Mouse (Mus musculus) megakaryocyte, embryonic 14.5 days (primary cell): ENCODE data around the gene Mpi.

ENCODE experiments used
- FLI1 ChIP-seq: IDR thresholded peaks from 2 replicates; pipeline ENCODE4 v1.6.1; 2012; ENCODE audit warnings: low read length, inconsistent platforms, mixed read lengths
- GATA1 ChIP-seq: IDR thresholded peaks from 3 replicates; pipeline ENCODE4 v1.6.1; 2012; ENCODE audit warnings: mixed read lengths, low read length, inconsistent platforms, borderline replicate concordance

- TF ChIP-seq GATA1 (no peak), FLI1 (no peak)
Measured at GRCm38 (mm10) chr9:57501452-57501851, 51.1 kb downstream of the Mpi start.
